Mouse (Mus musculus) adrenal gland, adult 8-10 months (tissue): ENCODE results near the gene Ddx5. TPM values are rescaled to one million over a fixed set of nuclear protein-coding genes. Genes with fewer than 3 reads are reported as not detected.
"Not testable (repeated sequence)": the region's sequence is repeated elsewhere in the genome, so short reads cannot be mapped to it uniquely, and the experiment has no call there.

Source experiments
- DNase-seq: peaks from one replicate; pipeline ENCODE4 v3.0.0; 2022
- total RNA-seq, 4 experiments: library from RNA; stranded (reverse); gene quantifications; 2 replicates each; pipeline ENCODE4 v1.2.4; 2022

Gene Ddx5
- 1,000 to 10,000 TPM in 1 of 4 experiments, 100 to 1,000 TPM in 3; 854 to 1,069 (median 919) TPM for total RNA-seq

DNA sequence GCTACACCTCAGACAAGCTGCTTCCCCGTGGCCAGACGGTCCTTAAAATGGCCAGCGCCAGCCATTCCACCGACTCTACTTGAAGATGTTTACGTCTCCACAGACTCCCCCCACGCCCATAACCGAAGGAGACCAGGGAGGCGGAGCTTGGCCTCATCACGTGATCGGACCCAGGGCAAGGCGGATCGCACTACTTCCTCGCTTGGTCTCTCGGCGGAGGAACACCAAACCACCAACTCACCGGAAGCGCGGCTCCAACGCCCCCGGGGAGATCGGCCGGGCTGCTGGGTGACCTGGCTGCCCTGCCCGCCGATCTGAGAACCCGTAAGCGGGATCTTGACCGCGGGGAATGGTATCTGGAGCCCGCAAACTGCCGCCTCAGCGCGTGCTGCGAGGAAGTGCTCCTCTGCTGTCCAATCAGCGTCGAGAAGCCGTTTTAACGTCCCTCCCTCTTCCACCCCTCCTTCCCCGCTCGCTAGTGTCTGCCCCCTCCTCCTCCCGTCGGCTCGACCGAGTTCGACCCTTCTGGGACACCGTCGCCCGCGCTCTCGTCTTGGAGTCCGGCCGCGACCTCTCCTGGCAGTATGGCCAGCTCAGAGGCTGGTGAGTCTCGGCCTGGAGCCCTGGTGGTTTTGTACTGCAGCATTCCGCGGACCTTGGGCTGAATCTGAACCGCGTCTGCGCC, at the start of gene Ddx5, which contains the start of gene Cep95:
Gene Ddx5, minus strand, starts transcription at position 411 of the 685 bp plus-strand sequence.
Gene Cep95, plus strand, starts transcription at position 478 of the 685 bp plus-strand sequence.
- DNase-seq = peak; percentile 97

DNA sequence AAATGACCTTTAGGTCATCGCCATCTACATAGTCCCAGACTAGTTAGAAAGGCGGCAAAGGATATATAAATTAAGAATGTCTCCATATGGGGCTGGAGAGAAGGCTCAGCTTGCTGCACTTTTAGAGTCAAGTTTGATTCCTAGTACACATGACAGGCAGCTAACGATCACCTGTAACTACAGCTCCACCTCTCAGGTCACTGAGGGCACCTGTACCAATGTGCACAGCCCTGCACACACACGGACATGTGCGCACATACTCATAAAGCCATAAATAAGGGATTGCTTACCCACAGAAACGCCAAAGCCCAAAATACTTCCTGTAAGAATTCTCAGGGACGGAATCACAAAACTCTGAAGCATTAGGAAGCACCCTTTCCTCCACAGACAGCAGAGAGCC, 39.1 kb upstream of the Ddx5 start:
- no peak for DNase-seq

DNA sequence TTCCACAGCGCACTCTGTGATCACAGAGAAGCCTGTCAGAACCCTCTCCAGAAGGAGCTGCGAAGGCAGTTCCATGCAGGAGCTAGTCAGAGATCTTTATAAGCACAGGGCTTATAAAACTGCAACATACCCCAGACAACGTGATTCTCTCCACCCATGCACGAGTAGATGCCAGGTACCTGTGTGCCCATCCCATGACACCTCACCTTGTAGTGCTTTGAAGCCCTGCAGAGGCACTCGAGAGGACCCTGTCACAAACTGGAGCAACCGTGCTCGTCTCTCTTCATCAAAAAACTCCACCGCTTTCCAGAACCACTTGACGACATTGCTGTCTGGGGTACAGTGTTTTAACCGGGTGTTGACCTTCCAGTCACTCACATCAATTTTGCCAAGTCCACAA, 35.4 kb upstream of the Ddx5 start:
- DNase-seq = no peak

DNA sequence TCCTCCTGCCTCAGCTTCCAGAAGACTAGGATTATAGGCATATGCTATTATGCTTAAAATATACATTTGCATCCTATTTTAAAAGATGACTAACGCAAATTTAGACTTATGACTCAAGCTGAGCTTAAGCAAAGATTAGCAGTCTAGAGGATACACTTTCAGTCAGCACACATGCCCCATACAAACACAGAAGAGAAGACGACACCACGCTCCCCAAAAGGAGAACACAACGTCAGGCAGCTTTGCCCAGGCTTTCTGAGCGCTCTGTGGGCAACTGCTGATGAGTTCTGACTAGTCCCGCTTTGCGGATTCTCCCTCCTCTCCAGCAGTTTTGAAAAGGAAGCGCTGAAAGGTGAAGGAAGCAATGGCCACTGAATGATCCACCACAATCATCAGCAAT, 34.8 kb upstream of the Ddx5 start:
- DNase-seq = no peak

DNA sequence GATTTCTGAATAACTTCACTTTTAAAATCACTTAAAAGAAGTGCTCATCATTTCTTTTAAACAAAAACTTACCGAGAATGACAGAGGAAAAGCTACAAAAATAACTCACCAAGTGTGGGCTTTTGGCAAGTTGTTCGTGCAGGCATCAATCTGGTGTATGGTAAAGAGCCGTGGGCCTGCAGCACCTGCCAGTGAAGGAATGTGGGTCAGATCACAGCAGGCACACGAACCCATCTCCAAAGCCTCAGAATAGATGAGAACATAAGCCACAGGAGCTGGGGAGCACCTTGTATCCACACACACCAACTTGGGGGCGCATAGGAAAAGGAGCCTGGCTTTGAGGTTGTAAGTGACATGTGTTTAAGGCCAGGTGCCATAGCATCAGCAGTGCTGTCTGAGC, 33.9 kb upstream of the Ddx5 start:
- DNase-seq = no peak

DNA sequence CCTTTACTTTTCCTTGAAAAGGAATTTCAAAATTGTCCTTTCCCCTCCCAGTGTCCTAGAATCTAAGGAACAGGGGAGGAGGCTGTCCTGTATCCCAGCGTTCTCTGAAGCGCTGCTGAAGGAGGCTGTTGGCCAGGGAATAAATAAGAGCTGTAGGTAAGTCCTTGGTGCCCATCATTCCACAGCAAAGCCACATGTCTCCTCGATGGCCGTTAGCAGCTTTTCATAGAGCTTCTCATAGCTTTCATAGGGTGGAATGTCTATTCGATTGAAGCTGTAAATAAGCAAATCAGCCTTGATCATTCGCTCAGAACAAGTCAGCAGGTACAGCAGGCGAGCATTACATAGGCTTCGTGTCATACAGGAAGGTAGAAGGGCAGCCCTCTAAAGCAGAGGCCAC, 33.5 kb upstream of the Ddx5 start:
- DNase-seq = no peak

DNA sequence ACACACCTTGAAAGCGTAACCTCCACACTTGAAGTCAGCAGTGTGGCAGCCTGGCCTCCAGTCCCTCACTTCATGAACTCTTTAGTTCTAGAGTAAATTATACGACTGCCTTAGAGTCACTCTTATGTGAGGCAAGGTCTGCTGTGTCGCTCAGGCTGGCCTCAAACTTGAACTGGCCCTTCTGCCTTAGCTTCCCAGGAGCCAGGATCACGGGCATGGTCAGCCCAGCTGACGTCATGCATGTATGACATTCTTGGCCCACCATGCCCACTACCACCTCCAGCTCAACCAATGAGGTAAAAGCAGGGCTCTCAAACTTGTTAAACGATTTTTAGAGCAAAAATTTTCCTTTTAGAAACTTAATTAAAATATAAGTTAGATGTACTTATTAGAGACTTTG, 32.4 kb upstream of the Ddx5 start:
- no peak for DNase-seq

DNA sequence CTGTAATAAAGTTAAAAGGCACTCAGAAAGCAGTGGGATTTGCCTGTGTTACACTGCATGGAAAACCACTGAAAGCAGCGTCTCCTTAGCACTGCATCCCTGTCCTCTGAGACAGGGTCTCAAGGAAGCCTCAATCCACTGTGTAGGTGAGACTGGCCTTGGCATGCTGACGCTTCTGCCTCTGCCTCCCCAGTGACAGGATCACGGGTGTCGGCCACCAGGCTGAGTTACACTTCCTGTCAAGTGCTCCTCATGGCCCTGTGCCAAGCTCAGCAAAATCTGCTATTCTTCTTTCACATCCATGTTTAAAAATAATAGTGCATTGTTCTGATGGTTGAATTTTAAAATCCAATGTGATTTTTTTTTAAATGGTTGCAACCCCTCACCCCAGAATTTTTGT, 32.0 kb upstream of the Ddx5 start:
- peak; percentile 46 for DNase-seq

DNA sequence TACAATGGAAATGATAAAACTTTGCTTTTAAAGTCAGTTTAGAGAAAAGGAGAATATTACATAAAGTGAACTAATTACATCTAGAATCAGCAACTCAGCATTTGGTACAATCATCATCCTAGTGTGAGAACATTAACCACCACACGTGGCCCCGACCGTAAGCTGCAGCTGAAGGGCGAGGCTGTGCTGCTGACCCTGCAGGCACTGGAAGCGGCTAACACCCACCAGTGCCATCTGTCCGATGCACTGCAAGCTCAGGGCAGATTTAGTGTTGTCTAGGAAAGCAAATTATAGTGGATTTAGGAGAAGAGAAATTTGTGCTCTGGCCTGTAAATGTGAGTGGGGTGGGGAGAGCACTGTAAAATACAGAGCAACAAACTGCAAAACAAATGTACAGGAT, 31.3 kb upstream of the Ddx5 start:
- no peak for DNase-seq

DNA sequence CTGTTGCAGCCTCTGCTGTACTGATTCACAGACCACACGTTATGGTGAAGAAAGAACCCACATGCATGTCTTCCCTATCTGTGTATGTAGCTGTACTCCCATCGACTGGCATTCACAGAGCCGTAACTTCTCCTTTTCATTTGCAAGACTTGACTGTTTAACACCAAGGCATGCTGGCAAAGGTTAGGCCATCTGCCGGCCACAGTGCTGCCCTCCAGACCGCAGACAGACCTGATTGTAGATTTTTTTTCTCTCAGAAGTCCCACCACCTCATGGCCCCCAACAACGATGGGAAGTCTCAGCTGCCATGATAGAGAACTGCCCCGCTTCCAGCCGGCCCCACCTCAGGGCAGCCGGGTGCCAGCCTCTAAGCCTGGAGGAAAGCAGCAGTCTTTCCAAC, 30.6 kb upstream of the Ddx5 start:
- DNase-seq = no peak

DNA sequence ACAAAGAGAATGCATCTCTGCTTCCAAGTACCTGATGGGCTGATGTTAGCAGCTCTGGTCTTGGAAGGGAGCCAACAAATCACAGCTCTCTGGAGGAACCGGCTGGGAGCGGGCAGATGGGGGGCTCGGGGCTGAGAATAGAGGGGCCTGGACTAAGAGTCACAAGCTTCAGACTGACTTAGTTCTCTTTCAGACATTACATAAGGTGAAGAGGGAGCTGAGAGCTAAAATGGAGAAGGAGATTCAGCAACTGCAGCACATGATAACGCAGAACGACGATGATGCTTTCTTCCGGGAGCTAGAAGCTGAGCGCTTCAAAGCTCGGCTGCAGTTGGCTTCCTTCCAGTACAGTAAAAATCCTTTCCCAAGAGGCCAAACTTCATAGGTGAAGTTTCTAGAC, 29.4 kb upstream of the Ddx5 start:
- DNase-seq = no peak

DNA sequence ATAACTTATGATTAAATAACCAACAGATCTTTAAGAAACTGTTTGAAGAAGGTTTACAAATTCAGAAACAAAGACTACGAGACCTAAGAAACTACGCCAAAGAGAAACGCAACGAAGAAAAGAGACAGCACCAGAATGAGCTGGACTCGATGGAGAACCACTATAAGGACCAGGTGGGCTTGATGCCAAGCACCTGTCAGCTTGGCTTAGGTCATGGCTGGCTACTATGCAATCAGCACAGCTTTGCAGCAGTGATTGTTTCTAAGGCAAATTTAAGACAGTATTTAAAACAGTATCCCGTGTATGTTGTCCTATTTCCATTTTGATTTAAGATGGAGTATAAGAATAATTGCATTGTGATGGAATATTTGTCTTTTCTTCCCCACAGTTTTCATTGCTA, 28.8 kb upstream of the Ddx5 start:
- no peak for DNase-seq

DNA sequence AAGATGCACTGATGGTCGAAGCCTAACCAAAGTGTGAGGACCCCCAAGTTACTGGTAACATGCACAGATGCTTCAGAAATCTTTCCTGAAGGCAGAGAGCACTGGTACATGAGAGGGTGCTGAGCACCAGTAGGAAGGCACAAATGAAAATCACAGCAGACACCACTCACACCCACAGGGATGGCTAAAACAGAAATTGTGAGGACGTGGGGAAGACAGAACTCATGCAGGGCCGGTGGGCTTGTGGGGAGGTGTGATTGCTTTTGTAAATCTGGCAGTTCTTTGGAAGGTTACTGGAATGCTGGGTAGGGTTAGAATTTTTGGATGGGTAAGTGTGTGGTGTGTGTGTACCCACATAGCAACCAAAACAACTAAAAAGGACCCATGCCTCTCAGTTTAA, 28.2 kb upstream of the Ddx5 start:
- no peak for DNase-seq

DNA sequence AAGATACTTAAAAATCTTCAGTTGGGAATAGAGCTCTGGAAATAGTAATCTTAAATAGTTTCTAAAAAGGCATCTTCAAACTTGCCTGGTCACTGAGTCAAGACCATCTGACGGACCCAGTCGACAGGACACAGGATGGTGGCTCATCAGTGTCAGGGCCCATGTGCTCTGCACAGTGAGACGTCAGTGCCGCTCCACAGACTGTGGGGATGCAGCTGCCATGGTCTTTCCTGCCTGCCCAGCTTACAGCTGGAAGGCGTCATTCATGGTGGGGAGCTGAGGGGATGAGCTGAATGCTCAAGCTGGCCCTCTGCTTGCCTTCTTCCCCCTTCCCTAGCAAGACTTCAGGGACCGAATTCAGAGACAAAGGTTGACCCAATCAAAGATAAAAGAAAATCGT, 27.3 kb upstream of the Ddx5 start:
- no peak for DNase-seq

DNA sequence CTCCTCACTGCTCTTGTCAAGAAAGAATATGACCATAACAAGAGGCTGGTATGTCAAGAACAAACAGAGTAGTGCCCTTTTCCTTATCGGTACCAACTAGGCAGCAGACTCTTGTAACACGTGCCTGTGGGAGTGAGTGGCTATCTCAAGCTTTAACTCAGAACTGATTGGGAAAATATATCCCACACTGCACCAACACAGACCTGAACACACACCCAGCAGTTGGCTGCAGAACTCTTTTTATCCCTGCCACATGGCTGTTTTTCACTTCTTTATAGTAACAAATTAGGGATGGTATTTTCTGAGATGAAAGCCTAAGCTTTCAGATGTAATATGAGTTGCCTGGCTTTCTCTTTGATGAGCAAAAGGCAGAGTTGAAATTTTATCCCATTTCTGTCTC, 26.8 kb upstream of the Ddx5 start:
- DNase-seq = no peak

DNA sequence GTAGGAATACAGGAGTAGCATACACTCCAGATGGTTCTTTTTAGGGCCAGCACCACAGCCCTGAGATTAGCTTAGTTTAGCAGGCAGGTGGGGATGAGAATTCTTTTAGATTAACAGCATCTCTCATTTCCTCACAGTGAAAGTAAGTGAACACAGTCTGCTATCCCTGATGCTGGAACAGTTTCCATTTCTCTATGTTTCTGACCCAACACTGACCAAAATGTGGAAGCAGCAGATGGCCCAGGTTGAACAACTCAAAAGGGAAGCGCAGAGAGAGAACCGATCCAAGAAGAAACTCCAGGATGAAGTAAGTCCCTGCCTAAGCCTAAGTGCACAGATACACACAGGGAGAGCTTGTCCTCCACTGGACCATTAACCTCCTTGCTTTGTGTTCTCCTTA, 26.3 kb upstream of the Ddx5 start:
- no peak for DNase-seq

DNA sequence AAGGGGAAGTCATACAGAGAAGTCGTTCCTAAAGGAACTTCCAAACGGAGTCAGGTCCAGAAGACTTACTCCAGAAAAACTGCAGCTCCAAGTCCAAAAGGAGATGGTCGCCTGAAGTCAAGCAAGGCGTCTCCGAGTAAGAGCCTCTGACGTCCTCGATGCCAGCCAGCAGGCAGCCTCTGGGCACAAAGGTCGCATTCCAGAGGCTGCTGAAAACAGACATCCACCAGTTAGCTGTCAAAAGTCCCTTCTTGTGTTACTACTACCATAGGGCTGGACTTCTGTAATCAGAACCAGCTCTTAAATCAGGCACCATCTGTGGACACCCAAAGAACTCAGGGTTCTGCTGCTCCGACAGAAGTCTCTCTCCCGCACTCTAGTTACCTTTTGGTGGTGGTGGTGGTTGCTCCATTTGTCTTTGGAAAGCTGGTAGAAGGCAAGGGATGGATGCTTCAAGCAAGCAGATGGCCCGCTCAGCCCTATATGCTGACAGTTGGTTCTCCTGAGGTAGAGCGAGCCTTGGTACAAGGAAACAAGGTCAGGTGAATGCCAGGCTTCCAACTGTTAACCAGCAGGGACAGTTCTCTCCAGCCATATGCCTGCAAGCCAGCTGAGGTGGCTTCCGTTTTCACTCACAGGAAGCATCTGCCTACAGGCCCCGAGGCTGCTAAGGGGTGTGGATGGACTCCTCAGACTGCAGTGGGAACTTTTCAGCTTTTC, 25.8 kb upstream of the Ddx5 start:
- no peak for DNase-seq

DNA sequence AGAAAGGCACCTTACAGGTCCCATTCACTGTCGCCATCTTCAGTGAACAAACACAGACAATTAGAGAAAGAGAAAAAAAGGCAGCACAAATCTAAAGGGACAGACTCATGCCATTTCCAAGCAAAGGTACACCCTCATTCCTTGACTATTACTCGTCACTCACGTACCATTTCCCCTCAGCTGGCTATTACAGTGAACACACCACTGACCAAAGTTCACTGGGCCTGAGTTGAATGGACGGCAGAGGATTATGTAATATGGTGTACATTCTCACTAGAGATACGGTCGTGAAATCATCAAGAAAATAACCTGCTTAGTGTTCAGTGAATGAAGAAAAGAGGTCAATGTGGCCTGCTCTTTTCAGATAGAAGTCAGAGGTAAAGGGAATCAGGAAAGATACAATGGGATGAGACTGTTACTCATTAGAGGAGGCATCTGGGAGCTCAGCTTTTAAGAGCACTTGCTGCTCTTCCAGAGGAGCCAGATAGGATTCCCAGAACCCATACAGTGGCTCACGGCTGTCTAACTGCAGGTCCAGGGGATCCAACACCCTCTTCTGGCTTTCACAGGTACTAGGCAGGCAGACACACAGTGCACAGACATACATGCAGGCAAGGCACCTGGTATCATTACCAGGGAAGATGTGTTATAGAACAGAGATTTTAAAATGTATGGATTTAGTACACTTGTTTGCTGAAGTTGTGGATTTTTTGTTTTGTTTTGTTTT, 23.6 kb upstream of the Ddx5 start:
- DNase-seq = no peak

DNA sequence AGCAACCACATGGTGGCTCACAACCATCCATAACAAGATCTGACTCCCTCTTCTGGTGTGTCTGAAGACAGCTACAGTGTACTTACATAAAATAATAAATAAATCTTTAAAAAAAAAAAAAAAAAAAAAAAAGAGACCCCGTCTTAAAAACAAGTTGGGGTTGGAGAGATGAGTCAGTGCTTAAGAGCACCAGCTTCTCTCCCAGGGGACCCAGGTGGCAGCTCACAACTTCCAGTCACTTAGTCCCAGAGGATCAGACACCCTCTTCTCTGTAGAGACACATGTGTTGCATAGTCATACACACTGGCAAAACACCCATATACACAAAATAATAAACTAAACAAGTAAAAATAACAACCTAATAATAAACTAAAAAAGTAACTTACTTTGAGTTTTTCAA, 18.5 kb upstream of the Ddx5 start:
- not testable (repeated sequence) for DNase-seq

DNA sequence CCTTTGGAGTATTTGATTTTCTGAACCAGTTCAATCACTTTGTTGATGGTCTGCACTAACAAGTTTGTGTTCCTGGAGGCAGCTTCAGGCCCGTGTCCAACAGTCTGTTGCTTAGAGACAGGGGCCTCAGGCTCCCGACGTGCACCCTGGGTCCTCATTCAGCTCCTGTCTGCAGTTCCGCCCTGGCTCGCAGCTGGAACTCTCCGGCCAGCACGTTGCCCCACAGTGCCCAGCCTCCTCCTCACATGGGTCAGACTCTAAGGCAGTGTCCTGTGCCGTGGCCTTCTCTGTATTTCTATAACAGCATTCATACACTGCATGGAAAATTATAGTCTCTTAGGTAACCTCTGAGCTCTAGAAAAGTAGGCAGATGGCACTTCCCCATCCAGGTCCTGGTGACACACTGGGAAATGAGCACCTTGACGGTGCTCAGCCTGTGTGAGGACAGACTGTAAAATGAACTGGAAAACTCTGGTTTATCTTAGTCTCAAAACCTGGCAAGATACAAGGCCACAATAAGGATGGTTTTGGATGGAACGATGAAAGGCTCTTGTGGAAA, 13.2 kb upstream of the Ddx5 start:
- no peak for DNase-seq

DNA sequence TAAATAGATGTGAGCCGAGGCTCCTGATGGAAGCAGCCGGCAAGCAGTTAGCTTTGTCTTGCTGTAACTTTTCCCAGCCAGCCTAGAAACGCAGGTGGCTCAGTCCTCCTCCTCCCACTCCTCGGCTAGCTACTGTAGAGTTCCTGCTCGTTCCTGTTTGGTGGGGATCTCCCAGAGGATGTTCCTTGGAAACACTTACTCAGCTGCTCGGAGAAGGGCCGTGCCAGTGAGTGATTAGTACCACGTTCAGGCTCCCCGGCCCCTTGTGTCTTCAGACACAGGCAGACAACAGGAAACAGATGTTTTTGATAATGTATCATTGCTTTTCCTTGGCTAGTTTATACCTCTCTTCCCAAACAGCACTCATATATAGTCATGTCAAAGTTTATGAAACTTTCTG, 6.7 kb upstream of the Ddx5 start:
- DNase-seq = no peak

DNA sequence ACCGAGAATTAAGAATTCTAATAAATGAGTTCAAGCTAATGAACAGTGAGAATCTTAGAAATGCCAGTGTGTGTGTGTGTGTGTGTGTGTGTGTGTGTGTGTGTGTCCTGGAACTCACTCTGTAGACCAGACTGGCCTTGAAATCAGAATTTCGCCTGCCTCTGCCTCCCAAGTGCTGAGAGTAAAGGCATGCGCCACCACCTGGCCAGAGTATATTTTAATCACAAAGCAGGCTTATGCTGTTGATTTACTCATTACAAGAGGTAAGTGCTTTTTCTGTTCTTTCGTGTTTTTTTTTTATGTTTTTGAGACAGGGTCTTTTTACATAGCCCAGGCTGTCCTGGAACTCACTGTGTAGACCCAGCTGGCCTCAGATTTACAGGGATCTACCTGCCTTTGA, 4.9 kb upstream of the Ddx5 start:
- no peak for DNase-seq

DNA sequence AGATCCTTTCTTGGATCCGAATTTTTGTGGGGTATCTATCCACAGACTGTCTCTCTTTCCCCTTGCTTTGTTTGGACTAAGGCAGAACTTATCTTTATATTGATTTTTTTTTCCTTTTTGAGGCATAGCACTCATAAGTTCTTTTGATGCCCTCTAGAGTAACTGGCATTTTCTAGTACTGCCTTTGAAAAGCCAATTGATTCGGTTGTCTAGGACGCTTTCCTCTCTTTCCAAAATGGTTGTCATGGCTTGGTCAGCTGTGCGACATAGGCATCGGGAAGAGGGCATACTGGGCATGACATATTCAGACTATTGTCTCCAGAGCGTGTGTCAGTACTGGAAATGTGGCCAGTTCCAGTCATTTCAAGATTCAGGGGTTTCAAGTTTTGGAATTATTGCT, 664 bp upstream of the Ddx5 start:
- DNase-seq = no peak
